Mouse (Mus musculus) MEL (cell line): ENCODE data around the gene Pip5k1c. TPM values are rescaled to one million over a fixed set of nuclear protein-coding genes. Genes with fewer than 3 reads are reported as not detected.
A peak's percentile ranks its signal among the peaks of the same experiment; 100 is the strongest.

ENCODE experiments used
- DNase-seq: peaks from one replicate; pipeline ENCODE4 v3.0.0; 2011; ENCODE audit warnings: low read depth, low spot score
- H3K27ac ChIP-seq: 2 replicates; pipeline ENCODE4 v1.5.1; 2012; ENCODE audit warnings: low read depth, mild to moderate bottlenecking, control low read depth, low read length, moderate library complexity; ENCODE audit not compliant: control insufficient read depth
- H3K27me3 ChIP-seq, 2 experiments: fragments of 150-350 bp in 1 of 2; sonication (generic) in 1 of 2; 2 replicates each; pipeline ENCODE4 v1.6.1; 2012; ENCODE audit warnings: low read length in 2 of 2, mild to moderate bottlenecking in 2 of 2, improper control_type of control experiment in 1 of 2, moderate library complexity in 1 of 2; ENCODE audit not compliant: insufficient read depth in 2 of 2, control insufficient read depth in 1 of 2
- H3K36me3 ChIP-seq, 2 experiments: 2 replicates each; pipeline ENCODE4 v1.6.1; 2012 to 2014; ENCODE audit warnings: low read length in 2 of 2, improper control_type of control experiment in 1 of 2, inconsistent platforms in 1 of 2, mild to moderate bottlenecking in 1 of 2; ENCODE audit not compliant: insufficient read depth in 2 of 2, control insufficient read depth in 1 of 2
- H3K4me1 ChIP-seq, 2 experiments: fragments of 150-350 bp in 1 of 2; sonication (generic) in 1 of 2; 2 replicates each; pipeline ENCODE4 v1.6.1; 2012; ENCODE audit warnings: low read length in 2 of 2, improper control_type of control experiment in 1 of 2, mild to moderate bottlenecking in 1 of 2; ENCODE audit not compliant: insufficient read depth in 2 of 2, control insufficient read depth in 1 of 2
- H3K4me3 ChIP-seq, 2 experiments: fragments of 150-350 bp in 1 of 2; sonication (generic) in 1 of 2; 2 replicates each; pipeline ENCODE4 v1.5.1; 2012; ENCODE audit warnings: low read depth in 2 of 2, low read length in 2 of 2, mild to moderate bottlenecking in 2 of 2, moderate library complexity in 2 of 2, control low read depth in 1 of 2, improper control_type of control experiment in 1 of 2; ENCODE audit not compliant: control insufficient read depth in 1 of 2, insufficient read depth in 1 of 2
- H3K79me2 ChIP-seq: 2 replicates; pipeline ENCODE4 v1.6.1; 2012; ENCODE audit warnings: mild to moderate bottlenecking, low read length, moderate library complexity; ENCODE audit not compliant: control insufficient read depth, poor library complexity, insufficient read depth
- H3K9ac ChIP-seq: 2 replicates; pipeline ENCODE4 v1.6.1; 2012; ENCODE audit warnings: low read depth, mild to moderate bottlenecking, control low read depth, low read length, moderate library complexity; ENCODE audit not compliant: control insufficient read depth, poor library complexity, severe bottlenecking
- H3K9me3 ChIP-seq: fragments of 150-350 bp; sonication (generic); replicated peaks from 2 replicates; pipeline ENCODE4 v1.6.1; 2012; ENCODE audit warnings: mild to moderate bottlenecking, low read length, improper control_type of control experiment, moderate library complexity; ENCODE audit not compliant: insufficient read depth
- BHLHE40 ChIP-seq: IDR thresholded peaks from 2 replicates; pipeline ENCODE4 v1.6.1; 2012; ENCODE audit warnings: low read depth, mild to moderate bottlenecking, inconsistent platforms, low read length, improper control_type of control experiment, borderline replicate concordance
- CHD1 ChIP-seq: IDR thresholded peaks from 2 replicates; pipeline ENCODE4 v1.6.1; 2012; ENCODE audit warnings: low read depth, mild to moderate bottlenecking, inconsistent platforms, low read length, improper control_type of control experiment
- E2F4 ChIP-seq: IDR thresholded peaks from 2 replicates; pipeline ENCODE4 v1.6.1; 2011; ENCODE audit warnings: low read depth, low read length, improper control_type of control experiment, borderline replicate concordance
- ELF1 ChIP-seq: IDR thresholded peaks from 2 replicates; pipeline ENCODE4 v1.6.1; 2014; ENCODE audit warnings: low read depth, mild to moderate bottlenecking, inconsistent platforms, low read length, improper control_type of control experiment, moderate library complexity
- ETS1 ChIP-seq: IDR thresholded peaks from 2 replicates; pipeline ENCODE4 v1.6.1; 2012; ENCODE audit warnings: low read depth, mild to moderate bottlenecking, inconsistent platforms, low read length, improper control_type of control experiment, moderate library complexity
- GABPA ChIP-seq: IDR thresholded peaks from 2 replicates; pipeline ENCODE4 v1.6.1; 2012; ENCODE audit warnings: low read depth, mild to moderate bottlenecking, inconsistent platforms, low read length, improper control_type of control experiment, moderate library complexity
- GATA1 ChIP-seq: IDR thresholded peaks from 2 replicates; pipeline ENCODE4 v1.6.1; 2011; ENCODE audit warnings: low read depth, low read length, improper control_type of control experiment
- HCFC1 ChIP-seq: IDR thresholded peaks from 2 replicates; pipeline ENCODE4 v1.6.1; 2012; ENCODE audit warnings: low read depth, mild to moderate bottlenecking, inconsistent platforms, low read length, improper control_type of control experiment, moderate library complexity
- KAT2A ChIP-seq: conservative IDR thresholded peaks from 2 replicates; pipeline ENCODE4 v1.6.1; 2012; ENCODE audit warnings: low read depth, low read length, improper control_type of control experiment, inconsistent platforms
- MAZ ChIP-seq: IDR thresholded peaks from 2 replicates; pipeline ENCODE4 v1.6.1; 2012; ENCODE audit warnings: low read depth, mild to moderate bottlenecking, inconsistent platforms, low read length, improper control_type of control experiment
- MXI1 ChIP-seq: IDR thresholded peaks from 2 replicates; pipeline ENCODE4 v1.6.1; 2011; ENCODE audit warnings: mild to moderate bottlenecking, low read depth, low read length, improper control_type of control experiment
- MYC ChIP-seq: IDR thresholded peaks from 2 replicates; pipeline ENCODE4 v1.6.1; 2011; ENCODE audit warnings: low read depth, mild to moderate bottlenecking, low read length, improper control_type of control experiment, moderate library complexity
- NRF1 ChIP-seq: IDR thresholded peaks from 2 replicates; pipeline ENCODE4 v1.6.1; 2014; ENCODE audit warnings: low read depth, mild to moderate bottlenecking, inconsistent platforms, low read length, improper control_type of control experiment, moderate library complexity; ENCODE audit not compliant: poor library complexity, insufficient read depth, severe bottlenecking
- POLR2A ChIP-seq, 2 experiments: IDR thresholded peaks; 2 replicates each; pipeline ENCODE4 v1.6.1; 2011 to 2012; ENCODE audit warnings: low read length in 2 of 2, mild to moderate bottlenecking in 2 of 2, control low read depth in 1 of 2, improper control_type of control experiment in 1 of 2, low read depth in 1 of 2, moderate library complexity in 1 of 2; ENCODE audit not compliant: control insufficient read depth in 1 of 2, insufficient read depth in 1 of 2, poor library complexity in 1 of 2
- POLR2AphosphoS2 ChIP-seq: IDR thresholded peaks from 2 replicates; pipeline ENCODE4 v1.6.1; 2011; ENCODE audit warnings: low read length, improper control_type of control experiment
- RCOR1 ChIP-seq: IDR thresholded peaks from 2 replicates; pipeline ENCODE4 v1.6.1; 2012; ENCODE audit warnings: low read depth, mild to moderate bottlenecking, inconsistent platforms, low read length, improper control_type of control experiment
- SIN3A ChIP-seq: IDR thresholded peaks from 2 replicates; pipeline ENCODE4 v1.6.1; 2012; ENCODE audit warnings: low read length, improper control_type of control experiment, inconsistent platforms
- TBP ChIP-seq: IDR thresholded peaks from 2 replicates; pipeline ENCODE4 v1.8.0; 2011; ENCODE audit warnings: low read depth, low read length, improper control_type of control experiment
- UBTF ChIP-seq: IDR thresholded peaks from 2 replicates; pipeline ENCODE4 v1.6.1; 2012; ENCODE audit warnings: low read depth, mild to moderate bottlenecking, inconsistent platforms, low read length, improper control_type of control experiment, moderate library complexity, borderline replicate concordance; ENCODE audit not compliant: insufficient read depth
- USF2 ChIP-seq, 2 experiments: IDR thresholded peaks; 2 replicates each; pipeline ENCODE4 v1.6.1; 2011 to 2012; ENCODE audit warnings: improper control_type of control experiment in 2 of 2, low read length in 2 of 2, borderline replicate concordance in 1 of 2, inconsistent platforms in 1 of 2, low read depth in 1 of 2, mild to moderate bottlenecking in 1 of 2; ENCODE audit not compliant: insufficient read depth in 1 of 2
- ZKSCAN1 ChIP-seq: IDR thresholded peaks from 2 replicates; pipeline ENCODE4 v1.6.1; 2012; ENCODE audit warnings: low read depth, mild to moderate bottlenecking, inconsistent platforms, low read length, improper control_type of control experiment, moderate library complexity
- polyA plus RNA-seq, 2 experiments: library from polyadenylated mRNA; stranded (reverse) in 1 of 2; unstranded in 1 of 2; fragments of >175 nt in 1 of 2; fragments of >200 nt in 1 of 2; gene quantifications; 2 replicates each; pipeline versions ENCODE4 v1.2.1 to v1.2.4; 2012; ENCODE audit warnings: low replicate concordance in 2 of 2, low read depth in 1 of 2; ENCODE audit not compliant: insufficient read length in 2 of 2, insufficient read depth in 1 of 2, missing spikeins in 1 of 2
- total RNA-seq: library from RNA; depleted of rRNA; stranded (reverse); fragments of 300-350 nt; gene quantifications from 2 replicates; pipeline ENCODE4 v1.2.3, GENCODE M21; 2012

The Pip5k1c gene
- total and polyA plus RNA-seq, 3 experiments = 14.4 to 40.5 TPM; not detected in 1

DNA sequence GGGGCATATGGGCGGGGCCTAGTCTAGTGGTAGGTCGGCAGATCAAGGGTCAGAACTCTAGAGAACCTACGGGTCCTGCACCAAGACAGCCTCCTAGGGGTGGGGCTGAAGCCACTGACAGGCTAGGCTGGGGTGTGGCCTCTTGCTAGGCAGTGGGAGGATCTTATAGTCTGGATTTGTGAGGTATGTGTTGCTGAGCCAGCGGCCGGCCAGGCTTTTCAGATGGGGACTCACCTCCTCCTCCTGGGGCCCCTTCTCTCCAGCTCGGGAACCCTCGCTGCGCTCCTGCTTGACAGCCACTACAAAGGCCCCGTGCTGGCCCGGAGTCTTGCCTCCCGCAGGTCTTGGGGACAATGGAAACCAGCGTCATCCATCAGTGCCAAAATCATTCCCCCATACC is 56.4 kb downstream of the Pip5k1c start:
- peak; percentile 76 for DNase-seq
- Histone ChIP-seq H3K79me2 (peaks cover 4% of the 10 kb centered on the region; the same call in 1 of the 2 replicates), H3K27me3 (no peaks in the 10 kb centered on the region), H3K36me3 (peaks cover 0 to 10% of the 10 kb centered on the region in 2 experiments; a peak in 2 of 4 replicates), H3K27ac (no peak overlapping the region), H3K9me3 (no peaks in the 10 kb centered on the region), H3K4me3 (peak overlapping the region; percentile 81 to 94), H3K4me1 (peaks cover 16 to 19% of the 10 kb centered on the region in 2 experiments), H3K9ac (peak overlapping the region; percentile 84)
- TF ChIP-seq ZKSCAN1 = no peak
- no peak for TF ChIP-seq RCOR1
- no peak for TF ChIP-seq CHD1
- TF ChIP-seq UBTF = no peak
- TF ChIP-seq GATA1 = no peak
- TF ChIP-seq SIN3A = no peak; the same call in 1 of the 2 replicates
- TF ChIP-seq HCFC1 = no peak
- TF ChIP-seq POLR2AphosphoS2 = no peak
- TF ChIP-seq BHLHE40 = no peak
- TF ChIP-seq MYC = no peak
- no peak for TF ChIP-seq GABPA
- no peak; a peak in 1 of 4 replicates for TF ChIP-seq POLR2A (IDR thresholded peaks at IDR 0.05; ENCODE audit: control insufficient read depth in 1 of 2, insufficient read depth in 1 of 2, low read depth in 1 of 2, low read length in 2 of 2, poor library complexity in 1 of 2)
- TF ChIP-seq TBP = no peak
- TF ChIP-seq MAZ = no peak
- TF ChIP-seq KAT2A = no peak
- no peak for TF ChIP-seq ELF1
- no peak for TF ChIP-seq ETS1
- no peak for TF ChIP-seq E2F4
- TF ChIP-seq NRF1 = no peak

DNA sequence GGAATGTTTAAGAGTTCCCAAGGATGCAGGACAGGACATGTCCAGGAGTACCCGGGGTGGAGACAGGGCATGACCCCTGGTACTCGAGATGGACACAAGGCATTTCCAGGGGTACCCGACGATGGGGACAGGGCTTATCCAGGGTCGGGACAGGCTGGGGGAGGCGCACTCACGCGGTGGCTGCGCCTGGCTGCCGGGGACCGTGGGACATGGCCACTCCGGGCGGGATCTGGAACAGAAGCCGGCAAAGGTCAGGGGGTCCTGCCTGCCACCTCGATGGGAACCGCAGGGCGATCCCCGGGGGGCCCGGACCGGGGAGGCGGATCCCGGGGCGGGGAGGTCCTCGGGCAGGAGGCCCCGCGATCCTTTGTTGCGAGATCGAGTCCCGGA is 57.2 kb downstream of the Pip5k1c start:
- no peak; the same call in 1 of the 2 replicates for TF ChIP-seq MXI1
- TF ChIP-seq USF2 (IDR thresholded peaks at IDR 0.05; ENCODE audit: borderline replicate concordance in 1 of 2, insufficient read depth in 1 of 2, low read depth in 1 of 2, low read length in 2 of 2) = no peak
- 0 out of 2 replicates have a peak, but pooled peaks have one; percentile 26 for TF ChIP-seq UBTF
- TF ChIP-seq POLR2A (IDR thresholded peaks at IDR 0.05; ENCODE audit: control insufficient read depth in 1 of 2, insufficient read depth in 1 of 2, low read depth in 1 of 2, low read length in 2 of 2, poor library complexity in 1 of 2) = 0 out of 4 replicates have a peak, but pooled peaks of 1 of the 2 experiments have one; percentile 12
- TF ChIP-seq, all 39 proteins: peak for 2
- no peak for DNase-seq
- H3K79me2 ChIP-seq = peaks cover 4% of the 10 kb centered on the region; the same call in 1 of the 2 replicates
- peaks cover 0 to 12% of the 10 kb centered on the region in 2 experiments; a peak in 2 of 4 replicates for H3K36me3 ChIP-seq
- H3K27me3 ChIP-seq = no peaks in the 10 kb centered on the region
- H3K4me1 ChIP-seq = peaks cover 10 to 14% of the 10 kb centered on the region in 2 experiments; a peak in 3 of 4 replicates
- no peaks in the 10 kb centered on the region for H3K9me3 ChIP-seq
- H3K4me3 ChIP-seq = peak overlapping the region; percentile 81 to 94
- H3K27ac ChIP-seq = peak overlapping the region; percentile 56
- H3K9ac ChIP-seq = peak overlapping the region; percentile 84
